Mouse (Mus musculus) MEL (cell line): ENCODE measurements around the gene Cd8b1.

Experiments used
- CTCF ChIP-seq, 3 experiments: IDR thresholded peaks in 2 of 3; conservative IDR thresholded peaks in 1 of 3; 2 replicates each; pipeline ENCODE4 v1.5.1; 2011 to 2012; ENCODE audit warnings: low read length in 3 of 3, low read depth in 2 of 3, mild to moderate bottlenecking in 2 of 3, improper control_type of control experiment in 1 of 3, inconsistent platforms in 1 of 3, mixed read lengths in 1 of 3, moderate library complexity in 1 of 3; ENCODE audit not compliant: control insufficient read depth in 1 of 3, insufficient read depth in 1 of 3, poor library complexity in 1 of 3, severe bottlenecking in 1 of 3
- ELF1 ChIP-seq: IDR thresholded peaks from 2 replicates; pipeline ENCODE4 v1.6.1; 2014; ENCODE audit warnings: low read depth, mild to moderate bottlenecking, inconsistent platforms, low read length, improper control_type of control experiment, moderate library complexity
- MAFK ChIP-seq: IDR thresholded peaks from 2 replicates; pipeline ENCODE4 v1.6.1; 2011; ENCODE audit warnings: low read depth, mild to moderate bottlenecking, low read length, improper control_type of control experiment, borderline replicate concordance
- POLR2A ChIP-seq, 2 experiments: IDR thresholded peaks; 2 replicates each; pipeline ENCODE4 v1.6.1; 2011 to 2012; ENCODE audit warnings: low read length in 2 of 2, mild to moderate bottlenecking in 2 of 2, control low read depth in 1 of 2, improper control_type of control experiment in 1 of 2, low read depth in 1 of 2, moderate library complexity in 1 of 2; ENCODE audit not compliant: control insufficient read depth in 1 of 2, insufficient read depth in 1 of 2, poor library complexity in 1 of 2
- POLR2AphosphoS5 ChIP-seq: IDR thresholded peaks from 2 replicates; pipeline ENCODE4 v1.6.1; 2012; ENCODE audit warnings: low read depth, borderline replicate concordance, mild to moderate bottlenecking, inconsistent platforms, low read length, moderate library complexity, mixed read lengths
- SIN3A ChIP-seq: IDR thresholded peaks from 2 replicates; pipeline ENCODE4 v1.6.1; 2012; ENCODE audit warnings: low read length, improper control_type of control experiment, inconsistent platforms

DNA sequence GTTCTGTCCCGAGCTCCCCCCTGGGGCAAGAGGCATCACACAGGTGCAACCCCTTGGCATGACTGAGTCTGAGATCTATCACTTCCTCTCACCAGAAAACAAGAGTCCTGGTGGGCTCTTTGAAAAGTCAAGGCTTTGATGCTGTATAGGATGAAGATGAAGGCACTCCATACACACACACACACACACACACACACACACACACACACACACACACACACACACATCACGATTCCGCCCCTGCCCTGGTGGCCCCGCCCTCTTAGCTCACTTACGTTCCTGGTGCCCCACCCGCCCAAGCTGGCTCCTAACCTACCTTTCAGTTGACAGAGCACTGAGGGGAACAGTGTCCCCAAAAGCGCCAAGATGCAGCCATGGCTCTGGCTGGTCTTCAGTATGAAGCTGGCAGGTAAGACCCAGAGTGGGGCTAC is at the start of gene Cd8b1:
- TF ChIP-seq POLR2AphosphoS5: no peak
- TF ChIP-seq POLR2A (IDR thresholded peaks at IDR 0.05; ENCODE audit: control insufficient read depth in 1 of 2, insufficient read depth in 1 of 2, low read depth in 1 of 2, low read length in 2 of 2, poor library complexity in 1 of 2): no peak
- TF ChIP-seq CTCF (IDR thresholded peaks at IDR 0.05 in 2 of 3, conservative IDR thresholded peaks at IDR 0.05 in 1 of 3; ENCODE audit: control insufficient read depth in 1 of 3, insufficient read depth in 1 of 3, low read depth in 2 of 3, low read length in 3 of 3, poor library complexity in 1 of 3, severe bottlenecking in 1 of 3): no peak
- TF ChIP-seq SIN3A: no peak
- TF ChIP-seq ELF1: no peak
- no peak for TF ChIP-seq MAFK
